Mouse (Mus musculus) lung, embryonic 14.5 days (tissue): ENCODE measurements around the gene Isy1. TPM values are rescaled to one million over a fixed set of nuclear protein-coding genes. Genes with fewer than 3 reads are reported as not detected.

Experiments used
- ATAC-seq: fragments of 200-750 bp; cut with Nextera tagmentation; 2 replicates; pipeline ENCODE4 v1.8.0; 2017; ENCODE audit warnings: mild to moderate bottlenecking, moderate TSS enrichment, moderate library complexity; ENCODE audit not compliant: insufficient read depth
- DNase-seq: peaks from one replicate; pipeline ENCODE4 v3.0.0-alpha.2; 2015
- H3K27ac ChIP-seq: fragments of 300-500 bp; sonication (generic); 2 replicates; pipeline ENCODE4 v1.5.1; 2014; ENCODE audit warnings: low read depth, mild to moderate bottlenecking, moderate library complexity
- H3K27me3 ChIP-seq: fragments of 300-500 bp; sonication (generic); 2 replicates; pipeline ENCODE4 v1.6.1; 2014; ENCODE audit warnings: low read length, control low read depth; ENCODE audit not compliant: insufficient read depth
- H3K36me3 ChIP-seq: fragments of 300-500 bp; sonication (generic); 2 replicates; pipeline ENCODE4 v1.6.1; 2014; ENCODE audit warnings: control low read depth; ENCODE audit not compliant: insufficient read depth
- H3K4me1 ChIP-seq: fragments of 300-500 bp; sonication (generic); 2 replicates; pipeline ENCODE4 v1.6.1; 2014; ENCODE audit warnings: antibody characterized with exemption, control low read depth; ENCODE audit not compliant: insufficient read depth
- H3K4me2 ChIP-seq: fragments of 300-500 bp; sonication (generic); 2 replicates; pipeline ENCODE4 v1.6.1; 2014; ENCODE audit warnings: mild to moderate bottlenecking
- H3K4me3 ChIP-seq: fragments of 300-500 bp; sonication (generic); 2 replicates; pipeline ENCODE4 v1.5.1; 2014; ENCODE audit warnings: low read depth, low read length
- H3K9ac ChIP-seq: fragments of 300-500 bp; sonication (generic); 2 replicates; pipeline ENCODE4 v1.6.1; 2014
- H3K9me3 ChIP-seq: fragments of 300-500 bp; sonication (generic); 2 replicates; pipeline ENCODE4 v1.6.1; 2016; ENCODE audit warnings: low read depth, low read length, control low read depth
- CTCF ChIP-seq: IDR thresholded peaks from 2 replicates; pipeline ENCODE4 v1.5.1; 2016; ENCODE audit warnings: antibody characterized with exemption, low read depth
- WGBS: fragments of 180-500 bp; shearing (Covaris S2); extraction: QIAGEN DNeasy Blood & Tissue Kit; methylation state at CpG from one replicate; pipeline ENCODE4 v1.1.7; 2014; 5-methylcytosine and 5-hydroxymethylcytosine counted together
- polyA plus RNA-seq: library from polyadenylated mRNA; unstranded; fragments of >200 nt; fragmentation: Nextera tagmentation; extraction: Ambion mirVana; gene quantifications from 2 replicates; pipeline ENCODE4 v1.2.1, GENCODE M21; 2014

Gene Isy1
- polyA plus RNA-seq, 1 experiment from 2014 or later = 50.8 TPM

DNA sequence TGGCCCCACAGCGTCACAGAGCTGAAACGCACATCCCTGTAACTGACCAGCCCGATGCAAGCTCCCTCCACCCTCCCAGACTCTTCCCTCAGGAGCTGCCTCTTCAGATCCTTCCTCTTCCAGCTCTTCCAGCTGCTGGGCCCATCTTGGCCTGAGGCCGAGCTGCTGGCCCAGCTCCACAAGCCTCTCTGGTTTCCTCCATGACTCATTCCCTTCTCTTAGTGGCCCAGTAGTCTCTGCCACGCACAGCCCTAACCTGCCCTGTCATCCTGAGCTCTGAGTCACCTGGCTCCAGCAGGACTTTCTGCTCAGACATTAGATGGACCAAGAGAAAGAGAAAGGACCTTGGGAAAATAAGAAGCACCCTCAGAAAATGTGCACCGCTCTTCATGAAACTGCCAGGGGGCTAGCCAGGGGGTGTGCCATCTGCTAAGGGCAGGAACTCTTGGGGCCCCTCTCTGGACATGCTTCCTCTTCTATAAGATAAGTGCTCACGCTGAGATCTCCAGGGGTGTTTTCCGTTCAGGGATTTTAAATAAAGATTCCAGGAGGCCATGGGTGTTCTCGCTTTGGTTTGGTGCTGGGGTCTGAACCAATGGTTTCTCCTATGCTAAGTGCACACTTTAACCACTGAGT lies 30.4 kb upstream of the Isy1 start:
- TF ChIP-seq CTCF = no peak

DNA sequence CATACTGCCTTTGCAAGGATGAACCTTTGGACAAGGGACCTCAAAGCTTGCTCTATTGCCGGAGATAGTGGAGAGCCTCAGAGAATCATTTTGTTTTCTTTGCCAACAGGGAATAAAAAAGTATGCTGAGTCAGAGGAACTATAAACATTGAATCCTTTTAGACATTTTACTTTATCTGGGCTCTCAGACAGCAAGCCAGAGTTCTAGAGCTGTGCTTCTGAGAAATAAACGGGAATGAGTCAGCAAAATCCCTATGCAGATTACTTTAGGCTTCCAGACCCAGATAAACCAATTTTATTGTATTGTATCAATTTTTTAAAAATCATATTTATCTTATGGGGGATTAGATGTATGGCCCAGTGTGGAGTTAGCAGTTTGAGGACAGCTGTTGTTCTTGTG lies 28.7 kb upstream of the Isy1 start:
- no peak for TF ChIP-seq CTCF
- no peak overlapping the region for H3K4me3 ChIP-seq
- no peaks in the 10 kb centered on the region for H3K4me1 ChIP-seq
- H3K27ac ChIP-seq = no peak overlapping the region
- H3K4me2 ChIP-seq = no peak overlapping the region
- ATAC-seq (no peak), DNase-seq (no peak)
- 66% methylated on average over 2 of the region's 2 CpGs for WGBS
- no peaks in the 10 kb centered on the region for H3K27me3 ChIP-seq
- H3K36me3 ChIP-seq = no peaks in the 10 kb centered on the region
- H3K9me3 ChIP-seq = no peaks in the 10 kb centered on the region
- no peak overlapping the region for H3K9ac ChIP-seq

More for the DNA sequence above, 30.4 kb upstream of the Isy1 start:
- Histone ChIP-seq H3K4me3 (no peak overlapping the region), H3K9me3 (no peaks in the 10 kb centered on the region), H3K27ac (no peak overlapping the region), H3K36me3 (no peaks in the 10 kb centered on the region), H3K27me3 (no peaks in the 10 kb centered on the region), H3K9ac (0 out of 2 replicates have a peak overlapping the region, but pooled peaks have one; percentile 3), H3K4me1 (no peaks in the 10 kb centered on the region), H3K4me2 (no peak overlapping the region)
- DNase-seq (peak; percentile 84), ATAC-seq (peak; percentile 83)
- 61% methylated on average over 9 of the region's 9 CpGs for WGBS

DNA sequence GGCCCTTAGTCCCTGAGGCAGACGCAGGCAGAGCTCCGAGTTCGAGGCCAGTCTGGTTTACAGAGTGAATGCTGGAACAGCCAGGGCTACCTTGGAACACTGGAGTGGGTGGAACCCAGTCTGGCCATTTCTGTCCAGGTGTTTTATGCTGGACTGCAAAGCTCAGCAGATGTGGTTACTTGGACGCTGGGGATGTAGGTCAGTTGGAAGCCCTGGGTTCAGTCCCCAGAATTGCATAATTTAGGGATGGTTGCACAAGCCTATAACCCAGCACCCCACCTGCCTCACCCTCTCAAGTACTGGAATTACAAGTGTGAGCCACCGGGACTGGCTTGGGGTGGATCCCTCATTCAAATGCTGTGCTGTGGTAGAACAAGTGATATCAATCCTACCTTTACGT lies 27.6 kb upstream of the Isy1 start:
- no peaks in the 10 kb centered on the region for H3K4me1 ChIP-seq
- ATAC-seq = no peak
- H3K9ac ChIP-seq = no peak overlapping the region
- H3K4me2 ChIP-seq = no peak overlapping the region
- no peak for DNase-seq
- no peaks in the 10 kb centered on the region for H3K27me3 ChIP-seq
- WGBS = 79% methylated on average over 6 of the region's 6 CpGs
- H3K36me3 ChIP-seq = no peaks in the 10 kb centered on the region
- no peak for TF ChIP-seq CTCF
- no peaks in the 10 kb centered on the region for H3K9me3 ChIP-seq
- no peak overlapping the region for H3K4me3 ChIP-seq
- no peak overlapping the region for H3K27ac ChIP-seq

DNA sequence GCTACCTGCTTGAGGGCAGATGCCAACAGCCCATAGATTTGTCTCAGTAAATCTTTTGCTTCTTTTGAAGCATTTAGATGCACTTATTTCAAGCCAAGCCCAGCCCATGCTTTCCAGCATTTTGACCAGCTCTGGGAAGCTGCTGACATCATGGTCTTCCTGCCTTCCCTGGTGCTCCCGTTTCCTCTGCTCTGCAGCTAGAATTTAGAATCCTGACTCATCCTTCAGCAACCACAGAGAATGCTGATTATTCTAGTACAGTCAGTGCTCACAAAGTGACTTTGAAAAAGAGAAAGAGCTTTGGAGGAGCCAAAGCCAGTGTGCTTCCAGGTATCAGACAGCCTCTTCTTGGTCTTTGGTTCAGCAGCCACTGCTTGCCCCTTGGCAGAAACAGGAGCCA lies 18.5 kb upstream of the Isy1 start:
- Histone ChIP-seq H3K4me3 (no peak overlapping the region), H3K9ac (no peak overlapping the region), H3K9me3 (no peaks in the 10 kb centered on the region), H3K4me1 (no peaks in the 10 kb centered on the region), H3K4me2 (no peak overlapping the region), H3K27ac (no peak overlapping the region), H3K36me3 (no peaks in the 10 kb centered on the region), H3K27me3 (no peaks in the 10 kb centered on the region)
- DNase-seq (no peak), ATAC-seq (no peak)
- WGBS = 44% methylated on average over 1 of the region's 1 CpGs
- no peak for TF ChIP-seq CTCF

DNA sequence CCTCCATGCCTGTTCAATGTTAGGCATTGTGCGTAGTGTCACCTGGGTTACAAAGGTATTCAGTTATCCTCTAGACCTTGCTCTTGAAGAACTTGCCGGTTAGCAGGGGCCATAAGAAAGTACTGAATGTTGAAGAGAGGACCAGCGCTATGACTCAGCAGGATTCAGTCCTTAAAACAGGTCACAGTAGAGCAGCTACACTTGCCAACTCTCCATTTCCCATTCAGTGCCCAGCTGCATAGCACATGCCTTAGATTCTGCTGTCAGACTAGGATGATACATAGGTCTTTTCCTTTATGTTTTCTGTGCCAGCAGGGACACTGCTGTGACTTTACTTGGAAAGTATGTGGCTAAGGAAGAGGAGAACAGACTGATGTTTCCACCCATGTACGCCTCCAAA lies 14.8 kb upstream of the Isy1 start:
- no peak for TF ChIP-seq CTCF
- no peak overlapping the region for H3K9ac ChIP-seq
- H3K4me3 ChIP-seq = no peak overlapping the region
- no peak overlapping the region for H3K27ac ChIP-seq
- 0 out of 2 replicates have a peak, but pooled peaks cover 4% of the 10 kb centered on the region for H3K4me1 ChIP-seq
- H3K4me2 ChIP-seq = no peak overlapping the region
- no peaks in the 10 kb centered on the region for H3K27me3 ChIP-seq
- 78% methylated on average over 4 of the region's 4 CpGs for WGBS
- ATAC-seq = no peak
- H3K36me3 ChIP-seq = peaks cover 5% of the 10 kb centered on the region; the same call in 1 of the 2 replicates
- no peak for DNase-seq
- H3K9me3 ChIP-seq = no peaks in the 10 kb centered on the region

DNA sequence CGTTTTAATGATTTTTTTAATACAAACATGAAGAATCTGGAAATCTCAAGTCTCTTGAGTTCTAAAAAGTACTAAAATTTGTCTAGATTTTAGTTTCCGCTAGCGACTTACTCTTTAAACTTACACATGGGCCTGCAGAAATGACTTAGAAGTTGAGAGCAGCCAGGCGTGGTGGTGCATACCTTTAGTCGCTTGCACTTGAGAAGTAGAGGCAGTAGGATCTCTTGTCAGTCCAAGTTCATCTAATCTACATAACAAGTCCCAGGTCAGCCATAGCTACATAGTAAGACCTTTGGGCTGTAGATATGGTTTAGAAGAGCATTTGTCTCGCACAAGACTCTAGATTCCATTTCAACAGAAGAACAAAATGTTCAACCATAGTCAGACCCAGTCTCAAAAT lies 13.3 kb upstream of the Isy1 start:
- DNase-seq = no peak
- peak overlapping the region; percentile 87; the same call in 1 of the 2 replicates for H3K4me2 ChIP-seq
- H3K9ac ChIP-seq = no peak overlapping the region
- no peaks in the 10 kb centered on the region for H3K9me3 ChIP-seq
- H3K4me1 ChIP-seq = 0 out of 2 replicates have a peak, but pooled peaks cover 4% of the 10 kb centered on the region
- H3K27ac ChIP-seq = no peak overlapping the region
- 74% methylated on average over 6 of the region's 6 CpGs for WGBS
- no peak overlapping the region for H3K4me3 ChIP-seq
- ATAC-seq = no peak
- H3K27me3 ChIP-seq = no peaks in the 10 kb centered on the region
- no peak for TF ChIP-seq CTCF
- H3K36me3 ChIP-seq = peaks cover 13% of the 10 kb centered on the region

DNA sequence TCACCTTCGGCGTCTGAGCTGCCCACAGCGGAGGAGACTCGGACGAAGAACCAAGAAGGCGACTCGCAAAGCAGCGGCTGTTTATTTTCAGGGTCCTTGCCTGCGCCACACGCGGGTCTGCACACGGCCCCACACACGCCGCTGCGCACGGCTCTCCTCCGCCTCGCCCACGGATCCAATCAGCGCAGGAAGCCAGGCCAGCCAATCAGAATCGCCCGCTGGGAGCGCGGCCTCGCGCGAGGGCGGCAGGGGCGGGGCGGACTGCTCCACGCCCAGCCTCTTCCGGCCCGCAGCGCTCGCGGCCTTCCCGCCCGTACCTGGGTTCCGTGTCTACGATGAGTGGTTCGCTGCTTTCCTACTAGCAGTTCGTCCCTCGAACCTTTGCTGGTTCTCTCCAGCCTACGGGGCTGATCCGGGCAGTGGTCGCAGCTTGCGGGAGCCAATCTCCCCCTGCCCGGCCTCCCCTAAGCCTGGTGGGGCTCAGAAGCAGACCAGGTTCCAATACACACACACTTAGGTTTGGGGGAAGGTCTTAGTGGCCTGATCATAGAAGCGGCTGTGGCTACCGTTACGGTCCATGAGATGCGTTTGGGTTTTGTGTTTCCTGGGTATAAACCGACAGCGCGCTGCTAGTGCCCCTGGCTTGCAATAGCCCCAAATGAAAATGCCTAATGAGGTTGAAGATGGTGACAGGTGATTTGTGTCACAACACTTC lies 12.5 kb upstream of the Isy1 start, which contains the start of gene Cnbp:
Gene Cnbp (minus strand): TSS at position 207 of the 715 bp plus-strand sequence.
- Histone ChIP-seq H3K36me3 (peaks cover 18% of the 10 kb centered on the region), H3K9ac (peak within 1 kb of the TSS; percentile 100), H3K4me2 (peak within 1 kb of the TSS; percentile 87), H3K27ac (peak within 1 kb of the TSS; percentile 94), H3K27me3 (no peaks in the 10 kb centered on the region), H3K9me3 (no peaks in the 10 kb centered on the region), H3K4me1 (0 out of 2 replicates have a peak, but pooled peaks cover 4% of the 10 kb centered on the region), H3K4me3 (peak within 1 kb of the TSS; percentile 100)
- peak; percentile 99 for ATAC-seq
- WGBS = 1% methylated on average over 55 of the region's 55 CpGs
- TF ChIP-seq CTCF = no peak
- DNase-seq = peak; percentile 99
